Mouse (Mus musculus) central nervous system, embryonic 11.5 days (tissue): Measurements from ENCODE around the gene Adgrg4. TPM values are rescaled to one million over a fixed set of nuclear protein-coding genes. Genes with fewer than 3 reads are reported as not detected.

ENCODE experiments used
- polyA plus RNA-seq: library from polyadenylated mRNA; depleted of rRNA; stranded (reverse); fragments of >200 nt; gene quantifications from 2 replicates; pipeline ENCODE4 v1.2.3, GENCODE M21; 2012; rRNA removed

The Adgrg4 gene
- polyA plus RNA-seq, result not detected in 2 replicates

DNA sequence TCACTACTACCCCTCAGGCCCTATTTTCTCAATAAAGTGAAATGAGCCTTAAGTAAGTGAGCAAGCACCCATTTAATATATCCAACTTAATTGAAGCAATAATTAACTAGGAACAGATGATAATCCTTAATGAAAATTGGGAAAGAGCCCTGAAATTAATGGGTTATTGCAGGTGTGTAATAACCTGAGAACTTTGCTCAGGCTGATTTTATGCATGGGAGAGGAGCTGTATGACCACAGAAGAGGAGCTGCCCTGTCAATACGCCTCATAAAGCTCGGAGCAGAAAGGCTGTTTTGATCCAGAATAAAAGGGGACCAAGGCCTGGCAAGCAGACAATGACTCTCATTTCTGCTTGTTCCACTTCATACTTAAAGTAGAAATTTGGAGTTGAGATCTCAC, at the start of gene Adgrg4:
Gene Adgrg4 (plus strand): TSS at position 301 of the 400 bp plus-strand sequence.

DNA sequence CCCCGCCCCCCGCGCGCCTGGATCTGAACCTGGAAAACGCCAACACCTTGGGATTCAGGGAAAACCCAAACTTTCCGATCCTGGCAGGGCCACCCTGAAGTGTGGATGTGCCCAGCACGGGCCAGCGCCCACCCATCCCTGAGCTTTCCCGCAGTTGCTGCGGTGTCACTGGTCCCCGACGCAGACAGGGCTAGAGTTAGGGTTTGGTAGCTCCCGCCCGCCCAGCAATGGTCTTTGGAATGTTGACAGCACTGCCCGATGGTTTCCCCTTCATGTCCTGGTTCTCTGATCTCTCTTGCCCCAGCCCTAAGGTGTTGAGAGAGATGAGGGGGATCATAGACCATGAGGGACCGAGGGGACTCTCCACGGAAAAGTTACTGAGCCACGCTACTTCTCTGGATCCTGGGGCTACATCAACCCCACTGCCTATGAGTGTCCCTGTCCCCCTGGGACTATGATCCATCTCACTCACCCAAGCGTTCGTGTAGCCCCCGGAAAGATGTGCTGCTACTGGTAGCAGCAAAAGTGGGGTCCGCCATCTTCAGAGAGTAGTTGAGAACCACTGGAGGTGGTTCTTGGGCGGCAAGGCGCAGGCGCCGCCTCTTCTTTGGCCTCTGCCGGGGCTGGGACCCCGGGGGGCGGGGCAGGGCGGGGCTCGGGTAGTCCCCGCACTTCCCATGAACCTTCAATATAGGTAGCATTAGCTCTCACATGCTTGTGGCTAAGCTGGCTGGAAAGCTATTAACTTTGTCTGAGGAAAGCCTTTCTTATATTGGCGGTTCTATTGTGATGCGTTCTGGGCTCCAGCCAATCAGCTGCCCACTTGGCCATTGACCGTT, 48.0 kb upstream of the Adgrg4 start, which contains the start of gene Map7d3:
Gene Map7d3 (minus strand): TSS at position 562 of the 839 bp plus-strand sequence.

DNA sequence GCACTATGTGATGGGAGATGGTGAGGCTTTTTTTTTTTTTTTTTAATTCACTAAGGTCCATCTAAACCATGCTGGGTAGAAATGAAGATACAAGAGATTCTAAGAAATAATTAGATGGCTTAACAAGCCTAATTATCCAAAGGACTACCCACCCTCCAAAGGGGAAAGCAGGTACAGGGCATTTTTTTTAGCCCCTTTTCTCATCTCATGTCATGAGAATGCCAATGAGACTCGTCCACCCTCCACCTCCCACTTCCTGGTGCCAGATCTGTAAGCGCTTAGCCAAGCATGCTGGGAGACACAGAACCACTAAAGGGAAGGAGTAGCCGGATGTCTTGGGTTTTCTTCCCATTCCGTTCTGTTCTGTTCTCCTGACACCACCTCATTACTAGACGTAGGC, 172.8 kb downstream of the Adgrg4 start, which contains the start of gene Brs3:
Gene Brs3 (plus strand): TSS at position 301 of the 400 bp plus-strand sequence.

Other genes starting within 250 kb of the Adgrg4 start
- gene Fhl1, start 138.4 kb upstream of the Adgrg4 start, polyA plus RNA-seq, result 60.8 and 85.4 TPM in 2 replicates
- 1.3 and 1.5 TPM in 2 replicates for gene Map7d3, start 47.8 kb upstream of the Adgrg4 start, polyA plus RNA-seq
- gene Brs3, start 172.9 kb downstream of the Adgrg4 start, polyA plus RNA-seq, result not detected in 2 replicates
- 52.3 and 113 TPM in 2 replicates for gene Htatsf1, start 183.4 kb downstream of the Adgrg4 start, polyA plus RNA-seq
- gene Vgll1, start 217.9 kb downstream of the Adgrg4 start, polyA plus RNA-seq, result 0.06 and 0.09 TPM in 2 replicates